Mouse (Mus musculus) lung, adult 2 months (tissue): ENCODE measurements around the gene Aatk.

Experiments used
- CTCF ChIP-seq: fragments of 200-500 bp; IDR thresholded peaks from 2 replicates; pipeline ENCODE4 v1.5.1; 2011; ENCODE audit warnings: mild to moderate bottlenecking, low read length, control low read depth; ENCODE audit not compliant: insufficient read depth
- POLR2A ChIP-seq: fragments of 200-500 bp; IDR thresholded peaks from 2 replicates; pipeline ENCODE4 v1.6.1; 2011; ENCODE audit warnings: low read depth, mild to moderate bottlenecking, control low read depth, low read length, borderline replicate concordance; ENCODE audit errors: extremely low read depth

- TF ChIP-seq CTCF (no peak), POLR2A (no peak)
Measured at GRCm38 (mm10) chr11:119973789-119974188, 73.2 kb downstream of the Aatk start.
